Mouse (Mus musculus) megakaryocyte, adult 5-6 weeks (primary cell): ENCODE data around the gene Fhl3. TPM values are rescaled to one million over a fixed set of nuclear protein-coding genes. Genes with fewer than 3 reads are reported as not detected.
"Not testable (repeated sequence)": the region's sequence is repeated elsewhere in the genome, so short reads cannot be mapped to it uniquely, and the experiment has no call there.

ENCODE experiments used
- ATAC-seq: 2 replicates; pipeline ENCODE4 v1.8.0; 2016; ENCODE audit warnings: mild to moderate bottlenecking, inconsistent platforms; ENCODE audit not compliant: poor library complexity, severe bottlenecking
- total RNA-seq, 2 experiments: library from RNA; stranded (forward) in 1 of 2; stranded (reverse) in 1 of 2; fragments of 153-499, 151-499 nt in 1 of 2; fragments of 221-1000, 200-1000 nt in 1 of 2; gene quantifications; 2 replicates each; pipeline versions ENCODE4 v1.2.3 to v1.2.4; 2015 to 2017

The Fhl3 gene
- total RNA-seq, 2 experiments from 2014 or later = 5.0 to 11.7 TPM

DNA sequence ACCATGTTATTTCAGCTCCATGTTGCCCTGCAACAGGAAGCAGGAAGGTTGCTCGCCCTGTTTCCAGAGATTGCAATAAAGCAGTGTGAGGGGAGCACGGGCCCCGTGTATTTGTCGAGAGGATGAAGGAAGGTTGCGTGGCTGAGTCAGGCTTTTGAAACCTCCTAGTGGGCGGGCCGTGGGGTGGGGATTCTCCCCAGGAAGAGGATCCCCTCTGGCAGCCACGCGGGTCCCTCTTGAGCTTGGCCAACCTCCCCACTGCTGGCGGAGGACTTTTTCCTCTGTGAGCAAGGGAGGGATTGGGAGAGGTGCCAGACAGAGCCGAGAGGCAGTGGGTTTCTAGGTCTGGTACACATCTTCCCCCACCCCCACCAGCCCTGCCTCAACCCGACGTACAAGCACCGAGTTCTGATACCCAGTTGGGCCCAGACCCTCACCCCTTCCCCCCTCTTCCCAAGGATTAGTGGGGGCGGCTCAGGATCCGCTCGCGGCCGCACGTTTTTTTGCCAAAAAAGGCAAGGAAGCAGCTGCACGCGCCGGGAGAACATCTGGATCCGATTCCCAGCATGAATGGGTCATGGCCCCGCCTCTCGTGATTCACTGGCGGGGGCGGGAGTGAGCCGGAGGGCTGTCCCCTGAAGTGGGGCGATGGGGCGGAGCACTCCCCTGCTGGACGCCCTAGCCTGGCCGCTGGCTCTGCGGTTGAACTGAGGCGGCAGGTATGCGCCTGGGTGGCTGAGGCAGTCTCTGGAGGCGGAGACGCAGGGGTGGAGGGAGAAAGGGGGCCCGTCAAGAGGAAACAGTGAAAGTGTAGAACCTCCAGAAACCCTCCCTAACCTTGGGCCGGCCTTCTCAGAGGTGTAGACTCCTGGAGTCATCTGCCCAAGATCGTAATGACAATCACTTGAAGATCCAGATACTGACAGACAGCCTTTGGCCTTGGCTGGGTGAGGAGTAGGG lies 8.3 kb downstream of the Fhl3 start:
- ATAC-seq = peak; percentile 75

DNA sequence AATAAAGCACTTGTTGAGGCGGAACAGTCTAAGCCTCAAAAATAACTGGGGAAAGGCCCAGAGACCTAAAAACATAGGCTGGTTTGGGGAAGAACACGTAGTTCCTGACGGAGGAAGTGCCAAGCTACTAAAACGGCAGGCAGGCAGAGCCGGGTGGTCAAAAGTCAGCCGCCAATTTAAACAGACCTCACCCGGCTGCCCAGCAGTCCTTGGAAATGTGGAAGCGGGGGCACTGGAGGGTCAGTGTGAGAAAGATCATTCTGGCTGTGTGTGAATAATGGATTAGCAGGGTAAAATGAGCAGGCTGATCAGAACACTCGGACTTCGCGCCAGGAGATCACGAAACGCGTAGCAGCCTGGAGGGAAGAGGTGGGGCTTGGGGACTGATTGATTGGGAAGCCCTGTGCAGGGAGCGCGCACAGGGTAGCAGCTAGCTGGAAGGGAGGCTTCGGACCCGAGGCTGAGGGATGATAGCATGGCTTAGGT lies 9.5 kb downstream of the Fhl3 start:
- 0 out of 2 replicates have a peak, but pooled peaks have one; percentile 8 for ATAC-seq

DNA sequence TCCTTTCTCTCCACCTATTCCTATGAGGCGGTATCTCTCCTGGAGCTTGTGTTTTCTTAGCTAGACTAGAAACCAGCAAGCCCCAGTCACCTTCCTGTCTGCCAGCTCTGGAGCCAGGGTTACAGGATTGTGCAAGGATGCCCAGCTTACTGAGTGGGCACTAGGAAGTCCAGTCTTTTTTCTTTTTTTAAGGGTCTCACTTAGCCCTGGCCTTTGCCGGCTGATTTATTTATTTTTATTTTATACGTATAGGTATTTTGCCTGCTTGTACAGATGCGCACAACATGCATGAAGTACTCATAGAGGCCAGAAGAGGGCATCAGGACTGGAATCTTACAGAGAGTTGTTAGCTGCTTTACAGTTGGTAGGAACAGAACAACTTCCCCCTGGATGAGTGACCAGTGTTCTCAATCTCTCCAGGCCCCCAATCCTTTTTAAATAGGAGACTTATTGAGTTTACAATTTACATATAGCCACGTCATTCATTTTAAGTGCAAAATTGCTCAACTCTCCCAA lies 10.3 kb downstream of the Fhl3 start:
- peak; percentile 30; the same call in 1 of the 2 replicates for ATAC-seq

DNA sequence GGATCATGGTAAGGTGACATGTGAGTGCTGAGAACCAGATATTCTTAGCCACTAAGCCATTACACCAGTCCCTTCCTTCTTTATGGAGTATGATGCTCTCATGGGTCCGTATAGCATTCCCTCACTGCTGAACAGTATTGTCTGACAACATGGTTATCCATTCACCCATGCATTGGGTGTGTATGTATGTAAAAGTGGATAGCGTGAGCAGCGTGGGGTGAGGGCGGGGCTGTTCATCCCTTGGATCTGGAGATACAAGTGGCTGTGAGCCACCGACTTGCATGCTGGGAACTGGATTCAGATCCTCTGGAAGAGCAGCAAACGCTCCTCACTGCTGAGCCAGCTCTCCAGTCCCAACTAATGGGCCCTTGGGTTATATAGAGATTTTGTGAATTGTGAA lies 12.1 kb downstream of the Fhl3 start:
- ATAC-seq = no peak

DNA sequence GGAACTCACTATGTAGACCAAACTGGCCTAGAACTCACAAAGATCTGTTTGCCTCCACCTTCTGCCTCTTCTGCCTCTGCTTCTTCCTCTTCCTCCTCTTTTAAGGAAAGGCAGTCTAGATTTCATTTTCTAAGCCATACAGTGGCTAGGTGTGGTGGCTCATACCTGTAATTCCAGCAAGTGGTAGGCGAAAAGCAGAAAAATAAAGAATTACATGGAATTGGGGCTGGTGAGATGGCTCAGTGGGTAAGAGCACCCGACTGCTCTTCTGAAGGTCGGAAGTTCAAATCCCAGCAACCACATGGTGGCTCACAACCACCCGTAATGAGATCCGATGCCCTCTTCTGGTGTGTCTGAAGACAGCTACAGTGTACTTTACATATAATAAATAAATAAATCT lies 13.3 kb downstream of the Fhl3 start:
- not testable (repeated sequence) for ATAC-seq

DNA sequence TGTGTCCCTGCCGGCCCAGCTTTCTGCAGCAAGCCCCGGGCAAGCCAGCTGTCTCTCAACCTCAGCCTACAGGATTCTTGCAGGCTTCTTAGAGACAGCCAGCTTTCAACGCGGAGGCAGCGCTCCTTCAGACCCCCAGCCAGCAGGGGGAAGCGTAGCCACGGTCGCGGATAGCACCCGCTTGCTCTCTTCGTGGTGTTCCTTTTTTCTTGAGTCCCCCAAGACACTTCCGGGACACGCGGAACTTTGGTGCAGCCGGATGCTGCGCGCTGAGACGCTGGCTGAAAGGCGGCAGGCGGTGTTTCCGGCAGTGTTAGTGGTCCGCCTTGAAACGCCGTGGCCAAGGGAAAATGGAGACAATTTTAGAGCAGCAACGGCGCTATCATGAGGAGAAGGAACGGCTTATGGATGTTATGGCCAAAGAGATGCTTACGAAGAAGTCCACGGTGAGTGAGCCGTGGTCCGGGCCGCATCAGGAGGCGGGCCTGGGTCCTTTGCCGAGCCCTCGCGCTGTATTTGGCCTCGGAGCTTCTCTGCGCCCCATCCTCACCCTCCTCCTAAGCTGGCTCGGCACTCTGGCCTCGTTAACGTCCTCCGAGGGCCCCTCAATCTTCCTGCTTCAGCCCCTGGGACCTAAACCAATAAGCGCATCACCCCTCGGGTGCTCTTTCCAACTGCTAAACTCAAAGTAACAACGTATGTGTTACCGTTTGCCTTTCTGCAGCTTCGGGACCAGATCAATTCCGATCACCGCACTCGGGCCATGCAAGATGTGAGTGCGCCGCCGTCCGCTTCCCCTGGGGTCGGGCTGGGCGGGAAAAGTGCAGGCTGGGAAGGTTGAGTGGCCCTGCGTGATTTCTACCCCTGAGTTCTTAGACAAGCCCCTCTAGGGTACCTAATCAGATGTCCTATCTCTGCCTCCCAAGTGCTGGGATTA lies 14.3 kb downstream of the Fhl3 start, which contains the start of gene Sf3a3:
Sf3a3 (plus strand) TSS at position 232 of the 937 bp plus-strand sequence.
- ATAC-seq = peak; percentile 94

DNA sequence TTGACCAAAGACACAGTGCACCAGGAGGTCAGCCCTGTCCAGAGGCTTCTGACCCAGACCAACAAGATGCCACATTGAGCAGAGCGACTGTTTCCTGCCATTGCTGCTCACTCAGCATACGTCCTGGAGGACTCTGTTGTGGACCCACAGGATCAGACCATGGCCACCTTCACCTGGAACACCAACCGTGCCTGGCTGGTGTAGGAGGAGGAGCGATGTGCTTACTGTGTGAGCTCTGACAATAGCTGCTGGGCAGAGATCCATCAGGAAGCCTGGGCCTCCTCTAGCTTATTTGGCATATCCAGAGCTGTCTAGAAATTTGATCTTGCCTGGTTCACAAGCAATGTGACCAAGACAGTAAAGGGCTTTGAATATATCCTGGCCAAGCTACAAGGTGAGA lies 18.6 kb downstream of the Fhl3 start:
- no peak for ATAC-seq

DNA sequence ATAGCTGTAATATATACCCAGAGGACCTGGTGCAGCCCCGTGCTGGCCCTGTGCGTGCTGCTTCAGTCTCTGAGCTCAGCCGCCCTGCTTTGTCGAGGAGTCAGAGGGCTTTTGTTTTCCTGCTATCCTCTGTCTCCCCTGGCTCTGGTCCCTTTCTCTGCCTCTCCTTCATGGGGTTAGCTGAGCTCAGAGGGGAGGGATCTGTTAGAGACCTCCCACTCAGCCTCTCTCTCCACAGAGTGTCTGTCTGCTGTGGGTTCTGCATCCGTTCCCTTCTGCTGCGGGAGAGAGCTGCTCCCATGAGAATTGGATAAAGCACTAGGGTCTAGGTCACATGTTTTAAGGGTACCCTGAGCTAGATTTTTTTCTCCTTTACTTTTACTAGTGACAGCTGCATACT lies 25.6 kb downstream of the Fhl3 start:
- no peak for ATAC-seq

DNA sequence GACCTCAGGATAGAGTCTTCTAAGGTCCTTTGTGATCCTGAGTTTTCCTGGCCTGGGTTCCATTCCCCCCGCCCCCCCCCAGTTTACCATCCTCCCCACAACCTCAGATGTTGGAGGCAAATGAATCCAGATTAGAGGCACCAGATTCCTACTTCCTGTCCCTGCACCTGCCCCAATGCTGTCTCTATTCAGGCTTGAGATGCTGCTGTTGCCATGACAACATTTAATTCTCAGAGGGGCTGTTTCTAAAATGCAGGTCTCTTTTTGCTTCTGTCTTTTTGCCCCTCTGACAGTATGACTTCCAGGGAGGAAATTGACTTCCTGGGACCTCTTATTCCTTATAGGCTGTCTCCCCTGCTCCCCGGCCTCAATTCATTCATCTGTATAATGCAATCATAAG lies 36.5 kb downstream of the Fhl3 start:
- ATAC-seq = no peak

DNA sequence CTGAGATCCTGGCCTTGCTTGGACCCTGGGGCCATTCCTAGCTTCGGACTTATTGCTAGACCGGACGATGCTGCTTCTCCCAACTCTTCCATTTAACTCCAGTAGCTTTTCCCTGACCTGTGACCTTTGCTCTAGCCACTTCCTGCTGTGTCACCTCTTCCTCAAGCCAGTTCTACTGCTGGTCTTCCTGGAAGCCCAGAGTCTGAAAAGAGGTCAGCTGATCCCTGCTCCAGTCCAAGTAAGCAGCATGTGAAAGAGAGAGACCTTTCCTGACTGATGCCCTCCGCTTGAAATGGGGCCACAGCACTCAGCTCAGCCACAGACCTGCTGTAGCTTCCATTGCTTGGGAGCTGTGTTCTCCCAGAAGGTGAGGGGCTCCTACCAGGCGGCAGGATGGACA lies 37.0 kb downstream of the Fhl3 start:
- ATAC-seq = no peak

DNA sequence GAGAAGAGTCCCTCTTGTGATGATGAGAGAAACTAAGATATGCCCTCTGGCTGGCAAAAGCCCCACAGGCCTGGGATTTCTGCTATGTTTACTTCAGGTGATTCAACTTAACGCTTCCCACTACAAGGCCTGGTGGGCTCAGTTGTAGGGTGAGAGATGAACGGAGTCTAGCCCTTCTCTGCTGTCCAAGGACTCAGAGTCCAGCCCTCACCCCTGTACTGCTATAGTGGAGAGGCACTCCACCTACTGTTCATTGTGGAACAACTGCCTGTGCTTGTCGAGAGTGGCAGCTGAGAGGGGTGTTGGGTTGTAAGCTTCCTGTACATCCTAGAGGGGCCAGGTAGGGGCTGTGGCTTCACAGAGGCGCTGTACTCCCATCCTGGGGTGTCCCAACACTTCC lies 37.5 kb downstream of the Fhl3 start:
- no peak for ATAC-seq

DNA sequence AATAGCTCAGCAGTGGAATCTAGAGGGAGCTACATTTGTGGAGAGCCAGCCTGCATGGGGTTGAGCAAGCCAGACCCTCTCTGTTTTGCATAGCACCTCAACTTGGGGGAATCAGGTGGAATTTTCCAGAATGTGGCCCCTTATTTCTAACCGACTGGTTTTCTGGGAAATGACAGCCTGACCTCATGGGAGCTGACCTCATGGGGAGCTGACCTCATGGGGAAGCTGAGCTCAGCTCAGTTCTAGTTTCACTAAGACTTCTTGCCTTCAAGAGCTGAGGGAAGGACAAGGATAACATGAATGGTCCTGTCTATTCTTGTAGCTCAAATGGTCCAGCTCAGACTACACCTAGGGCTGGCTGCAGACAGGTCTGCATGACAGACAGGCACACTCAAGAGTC lies 38.3 kb downstream of the Fhl3 start:
- no peak for ATAC-seq

DNA sequence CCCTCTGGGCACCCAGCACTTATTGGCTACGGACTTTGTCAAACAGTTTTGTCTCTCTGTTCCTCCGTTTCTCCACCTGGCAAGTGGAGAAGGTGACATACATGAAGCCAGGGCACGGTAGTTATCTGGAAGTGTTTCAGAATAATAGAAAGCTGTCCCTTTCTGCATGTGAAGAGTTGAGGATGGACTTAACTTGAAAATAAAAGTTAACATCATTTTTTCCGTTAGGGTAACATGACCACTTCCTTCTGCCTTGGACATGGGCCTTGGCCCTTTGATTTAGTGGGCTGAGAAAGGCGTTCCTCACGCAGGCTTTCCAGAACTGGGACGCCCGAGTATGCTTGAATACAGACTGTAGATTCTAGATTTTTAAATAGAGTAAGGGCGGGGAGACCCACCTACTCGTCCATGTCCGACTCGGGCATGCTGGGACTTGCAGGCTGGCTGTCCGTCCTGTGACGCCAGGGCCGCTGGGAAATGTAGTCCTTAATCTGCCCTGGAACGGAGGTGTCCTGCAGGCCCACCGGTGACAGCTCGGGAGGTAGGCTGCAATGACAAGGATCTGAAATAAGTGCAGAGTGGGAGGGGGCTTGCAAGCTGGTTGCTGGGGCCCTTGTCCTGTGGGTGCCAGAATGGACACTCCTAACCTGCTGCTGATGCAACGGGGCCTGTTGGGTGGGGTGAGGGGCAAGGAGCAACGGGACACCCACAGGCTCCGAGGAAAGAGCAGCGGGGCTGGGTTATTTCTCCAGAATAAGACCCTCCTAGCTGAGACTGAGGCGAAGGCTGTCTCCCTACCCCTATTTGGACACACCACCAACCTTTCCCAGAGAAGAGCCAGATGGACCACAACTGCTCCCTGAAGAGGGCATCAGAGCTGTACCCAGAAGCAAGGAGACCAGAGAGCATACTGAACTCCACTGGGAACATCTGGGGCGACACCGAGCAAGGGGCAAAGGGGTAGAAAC lies 41.2 kb downstream of the Fhl3 start, which contains the start of gene Inpp5b:
Inpp5b (plus strand) TSS at position 475 of the 968 bp plus-strand sequence.
- ATAC-seq = peak; percentile 98

DNA sequence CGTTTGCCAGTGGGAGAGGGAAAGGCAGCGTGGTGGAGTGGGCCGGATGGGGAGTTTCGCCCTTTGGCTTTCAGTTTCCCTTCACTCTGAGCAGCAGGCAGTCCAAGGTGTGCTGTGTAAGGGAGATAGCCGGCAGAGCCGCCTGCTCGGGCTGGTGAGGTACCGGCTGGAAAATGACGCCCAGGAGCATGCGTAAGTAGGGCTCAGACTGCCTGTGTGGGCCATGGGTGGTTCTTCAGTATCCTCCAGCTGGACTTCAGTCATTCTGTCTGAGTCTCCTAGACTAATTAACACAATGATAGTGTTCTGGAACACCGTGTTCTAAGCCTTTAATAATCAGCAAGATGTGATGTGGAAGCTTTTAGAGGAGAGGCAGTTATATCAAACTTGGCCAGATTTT lies 42.3 kb downstream of the Fhl3 start:
- no peak for ATAC-seq

DNA sequence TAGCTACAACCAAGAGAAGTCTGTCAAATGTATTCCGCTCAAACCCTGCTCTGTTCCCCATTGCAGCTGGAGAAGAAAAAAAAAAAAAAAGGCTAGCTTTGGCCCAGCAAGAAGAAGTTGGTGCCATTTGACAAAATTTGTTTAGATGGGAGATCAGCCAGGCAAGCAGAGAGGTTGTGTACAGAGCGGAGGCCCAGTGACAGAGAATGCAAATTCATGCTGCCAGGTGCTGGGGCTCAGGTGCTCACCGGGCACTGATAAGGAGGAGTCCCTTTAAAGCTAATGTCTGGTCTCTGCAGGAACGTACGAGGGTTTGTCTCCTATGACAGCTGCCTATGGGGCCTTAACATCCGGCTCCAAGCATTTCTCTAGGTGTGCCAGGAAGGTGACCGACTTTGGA lies 46.1 kb downstream of the Fhl3 start:
- ATAC-seq = no peak

DNA sequence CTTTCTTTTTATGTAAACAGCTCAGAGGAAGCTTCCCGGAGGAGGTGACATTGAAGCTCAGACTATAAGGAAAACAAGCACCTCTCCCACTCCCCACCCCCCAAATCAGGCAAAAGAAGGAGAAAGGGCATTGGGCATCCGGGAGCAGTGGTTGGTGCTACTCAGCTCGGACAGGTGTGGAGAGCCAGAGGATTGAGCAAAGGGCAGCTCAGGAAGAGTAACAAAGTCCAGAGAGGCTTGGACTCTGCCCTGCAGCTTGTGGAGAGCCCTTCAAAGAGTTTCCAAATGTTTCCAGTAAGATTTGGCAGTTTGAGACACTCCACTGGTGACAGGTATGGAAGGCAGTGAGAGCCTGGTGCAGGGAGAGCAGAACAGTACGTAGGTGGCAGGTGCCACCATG lies 47.4 kb downstream of the Fhl3 start:
- ATAC-seq = no peak

DNA sequence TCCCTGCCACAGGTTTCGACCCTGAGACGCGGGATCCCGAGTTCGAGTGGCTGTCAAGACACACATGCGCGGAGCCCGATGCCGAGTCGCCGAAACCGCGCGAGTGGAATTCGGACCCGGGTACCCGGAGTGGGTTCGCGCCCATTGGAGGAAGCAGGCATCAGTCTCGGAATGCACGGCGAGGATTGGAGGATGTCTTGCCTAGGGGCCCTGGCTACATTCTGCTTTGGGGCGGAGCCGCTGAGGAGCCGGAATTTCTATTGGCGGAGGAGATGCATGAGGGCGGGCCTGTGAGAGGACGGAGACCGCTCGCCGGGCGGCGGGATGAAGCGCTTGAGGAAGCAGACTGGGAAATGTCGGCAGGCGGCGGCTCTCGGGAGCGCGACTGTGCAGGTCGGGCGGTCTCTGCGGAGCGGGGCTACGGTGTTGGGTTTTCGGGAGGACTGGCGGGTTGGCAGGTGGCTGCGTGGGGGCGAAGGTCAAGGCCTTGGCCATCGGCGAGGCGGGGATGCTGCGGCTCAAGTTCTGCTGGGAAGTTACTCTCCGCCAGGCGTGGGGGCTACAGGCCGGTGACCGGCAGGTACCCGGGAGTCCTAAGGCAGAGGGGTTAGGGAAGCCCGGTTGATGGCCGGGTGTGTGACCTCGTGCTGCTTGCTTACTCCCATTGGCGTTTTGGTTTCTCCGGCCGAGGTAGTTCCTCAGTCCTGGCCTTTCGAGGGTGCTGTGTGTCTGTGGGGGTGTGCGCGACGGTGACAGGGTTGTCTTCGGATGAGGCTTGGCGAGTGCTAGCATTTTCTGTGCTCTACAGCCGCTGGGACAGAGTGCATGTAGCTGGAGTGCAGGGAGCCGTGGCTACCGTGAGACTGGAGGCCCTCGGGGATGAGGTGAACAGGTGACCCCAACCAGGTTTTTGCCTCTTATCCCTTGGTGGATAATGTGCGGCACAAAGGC lies 51.1 kb downstream of the Fhl3 start:
- ATAC-seq = peak; percentile 94
